In the genomic region with DNA sequence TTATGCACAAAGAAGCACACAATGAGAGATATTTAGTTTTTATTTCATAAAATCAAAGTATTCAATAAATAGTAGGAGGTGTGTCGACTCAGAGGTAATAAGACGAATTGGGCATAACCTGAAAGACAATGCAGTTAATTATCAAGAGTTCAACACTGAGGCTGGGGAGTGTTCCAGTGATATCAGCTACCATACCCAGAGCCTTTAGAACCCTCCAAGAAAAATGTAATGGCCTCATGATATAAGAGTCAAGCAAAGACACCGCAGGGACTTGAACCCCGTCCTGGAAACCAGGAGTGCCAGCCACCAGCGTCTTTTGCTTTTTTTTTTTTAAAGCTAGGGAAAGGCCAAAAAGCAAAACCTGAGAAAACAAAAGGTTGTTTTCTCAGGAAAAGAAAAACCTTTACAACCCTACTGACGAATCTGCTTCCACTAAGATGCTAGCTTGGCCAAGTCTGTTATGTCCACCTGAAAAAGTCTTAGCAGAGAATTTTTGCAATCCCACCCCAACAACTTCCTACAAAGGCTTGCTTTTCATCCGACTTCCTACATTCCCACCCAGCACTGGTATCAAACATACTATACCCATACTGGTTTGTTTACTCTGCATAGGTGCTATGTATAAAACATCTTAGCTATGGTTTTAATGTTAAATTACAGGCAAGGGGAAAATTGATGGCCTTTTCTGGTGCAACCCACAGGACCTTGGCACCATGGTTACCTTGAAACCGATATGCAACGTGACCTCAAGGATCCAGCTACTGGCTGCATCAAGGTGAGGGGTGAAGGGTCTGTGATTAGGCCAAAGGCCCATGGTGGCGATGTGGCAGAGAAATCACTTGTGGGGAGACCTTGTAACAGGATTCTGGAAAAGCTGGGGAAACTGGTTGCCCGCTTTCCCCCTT, we compare ENCODE assay signal across 8 mouse cellular contexts. TPM values are rescaled to one million over a fixed set of nuclear protein-coding genes. Genes with fewer than 3 reads are reported as not detected.
DNase-seq lines count a peak whose midpoint lies in the region; ATAC-seq and TF ChIP-seq lines count a peak whose summit lies in the region.

No protein-coding gene starts in this region.

- H3K79me2 ChIP-seq in liver, adult 2 months (ENCODE audit: control insufficient read depth, insufficient read depth, low read length), result peaks cover 5% of the 10 kb centered on the region; the same call in 1 of the 2 replicates

- TF ChIP-seq CTCF in liver, adult 2 months (IDR thresholded peaks at IDR 0.05; ENCODE audit: low read depth, low read length), result no peak

- TF ChIP-seq POLR2A in liver, adult 2 months (IDR thresholded peaks at IDR 0.05; ENCODE audit: extremely low read depth, insufficient read depth, low read length), result 0 out of 2 replicates have a peak, but pooled peaks have one; percentile 22

- H3K9me3 ChIP-seq in embryonic facial prominence, embryonic 10.5 days, result no peaks in the 10 kb centered on the region
- H3K9me3 ChIP-seq in hindbrain, embryonic 16.5 days (ENCODE audit: control insufficient read depth, low read length), result no peaks in the 10 kb centered on the region
- H3K9me3 ChIP-seq in midbrain, embryonic 16.5 days (replicated peaks; ENCODE audit: control insufficient read depth, low read length, poor library complexity, severe bottlenecking), result no peaks in the 10 kb centered on the region

- H3K36me3 ChIP-seq in liver, adult 2 months (ENCODE audit: control insufficient read depth, insufficient read depth, low read length), result peaks cover 39% of the 10 kb centered on the region
- peaks cover 64% of the 10 kb centered on the region for H3K36me3 ChIP-seq in embryonic facial prominence, embryonic 10.5 days (replicated peaks)
- H3K36me3 ChIP-seq in hindbrain, embryonic 16.5 days (ENCODE audit: control insufficient read depth, insufficient read depth, low read length), result peaks cover 22% of the 10 kb centered on the region
- peaks cover 17% of the 10 kb centered on the region for H3K36me3 ChIP-seq in midbrain, embryonic 16.5 days (ENCODE audit: control insufficient read depth, insufficient read depth, low read length)

- H3K4me1 ChIP-seq in liver, adult 2 months (ENCODE audit: control insufficient read depth, insufficient read depth, low read length), result peaks cover 9% of the 10 kb centered on the region; the same call in 1 of the 2 replicates
- peaks cover 36% of the 10 kb centered on the region for H3K4me1 ChIP-seq in embryonic facial prominence, embryonic 10.5 days
- H3K4me1 ChIP-seq in hindbrain, embryonic 16.5 days (ENCODE audit: control insufficient read depth, insufficient read depth, low read depth, low read length), result peaks cover 36% of the 10 kb centered on the region
- H3K4me1 ChIP-seq in midbrain, embryonic 16.5 days (ENCODE audit: control insufficient read depth, insufficient read depth, low read length), result peaks cover 33% of the 10 kb centered on the region

- H3K4me3 ChIP-seq in liver, adult 2 months (ENCODE audit: insufficient read depth, low read depth, low read length), result no peak overlapping the region
- H3K4me3 ChIP-seq in embryonic facial prominence, embryonic 10.5 days, result peak overlapping the region; percentile 69
- peak overlapping the region; percentile 97 for H3K4me3 ChIP-seq in hindbrain, embryonic 16.5 days (ENCODE audit: low read length)
- peak overlapping the region; percentile 61 for H3K4me3 ChIP-seq in midbrain, embryonic 16.5 days (ENCODE audit: low read depth, low read length)

- H3K27me3 ChIP-seq in liver, adult 2 months (ENCODE audit: control insufficient read depth, insufficient read depth, low read length), result no peaks in the 10 kb centered on the region
- H3K27me3 ChIP-seq in embryonic facial prominence, embryonic 10.5 days (replicated peaks; ENCODE audit: low read depth, poor library complexity, severe bottlenecking), result no peaks in the 10 kb centered on the region
- H3K27me3 ChIP-seq in hindbrain, embryonic 16.5 days (replicated peaks; ENCODE audit: control insufficient read depth, insufficient read depth, low read length), result no peaks in the 10 kb centered on the region
- no peaks in the 10 kb centered on the region for H3K27me3 ChIP-seq in midbrain, embryonic 16.5 days (ENCODE audit: control insufficient read depth, insufficient read depth, low read depth, low read length)

- no peak overlapping the region for H3K27ac ChIP-seq in liver, adult 2 months (replicated peaks; ENCODE audit: insufficient read depth, low read depth, low read length)
- H3K27ac ChIP-seq in embryonic facial prominence, embryonic 10.5 days (replicated peaks), result no peak overlapping the region
- peak overlapping the region; percentile 4; the same call in 1 of the 2 replicates for H3K27ac ChIP-seq in hindbrain, embryonic 16.5 days (ENCODE audit: low read depth, low read length)
- H3K27ac ChIP-seq in midbrain, embryonic 16.5 days (ENCODE audit: low read length), result no peak overlapping the region

- peak overlapping the region; percentile 26 for H3K9ac ChIP-seq in liver, adult 2 months (ENCODE audit: low read depth, low read length)
- H3K9ac ChIP-seq in hindbrain, embryonic 16.5 days (ENCODE audit: low read depth, low read length), result peak overlapping the region; percentile 68
- H3K9ac ChIP-seq in midbrain, embryonic 16.5 days (ENCODE audit: low read depth, low read length), result peak overlapping the region; percentile 60

- ATAC-seq in hindbrain, embryonic 16.5 days, result no peak
- no peak for ATAC-seq in midbrain, embryonic 16.5 days

- intact Hi-C loops in left cerebral cortex, postnatal 14 days (cut with DNase I), result no loop called here

- peak overlapping the region; percentile 98 for H3K4me2 ChIP-seq in hindbrain, embryonic 16.5 days (ENCODE audit: low read length)
- H3K4me2 ChIP-seq in midbrain, embryonic 16.5 days (ENCODE audit: low read length), result peak overlapping the region; percentile 79

- DNase-seq in liver, adult 2 months (ENCODE audit: extremely low read depth, low read depth, low spot score), result peak; percentile 35
- DNase-seq in liver, result no peak
- no peak for DNase-seq in embryonic facial prominence, embryonic 10.5 days (ENCODE audit: low spot score)
- no peak for DNase-seq in ovary, postnatal 10 days (ENCODE audit: low spot score)
- DNase-seq in left cerebral cortex, postnatal 14 days (ENCODE audit: low spot score in 2 of 2), result no peak
- no peak for DNase-seq in layer of hippocampus, adult 11-12 months (ENCODE audit: low spot score)

- WGBS in liver, adult 2 months, result 43% methylated on average over 11 of the region's 11 CpGs
- 80% methylated on average over 11 of the region's 11 CpGs for WGBS in embryonic facial prominence, embryonic 10.5 days
- WGBS in hindbrain, embryonic 16.5 days, result 46% methylated on average over 11 of the region's 11 CpGs
- 63% methylated on average over 11 of the region's 11 CpGs for WGBS in midbrain, embryonic 16.5 days

RNA-seq across cellular contexts. Expression of a gene that starts 24.7 kb away (rescaled TPM):
- total RNA-seq in liver, adult 2 months (2014; rRNA removed), result 28.9 and 35.9 TPM in 2 replicates
- polyA plus RNA-seq in liver, adult 2 months (2012; rRNA removed), result 40.9 and 46.6 TPM in 2 replicates
- polyA plus RNA-seq in embryonic facial prominence, embryonic 10.5 days (2016; fragmentation: Nextera tagmentation; extraction: Ambion mirVana), result 72.0 and 74.9 TPM in 2 replicates
- polyA plus RNA-seq in hindbrain, embryonic 16.5 days (2015; fragmentation: Nextera tagmentation; extraction: Ambion mirVana), result 83.2 and 93.9 TPM in 2 replicates
- 86.3 and 86.6 TPM in 2 replicates for polyA plus RNA-seq in midbrain, embryonic 16.5 days (2015; fragmentation: Nextera tagmentation; extraction: Ambion mirVana)
- total RNA-seq in left cerebral cortex, postnatal 14 days (2021), result 10 to 100 TPM; 77.7 to 79.5 TPM

RNA-seq across cellular contexts. Expression of a gene that starts 55.2 kb away (rescaled TPM):
- total RNA-seq in liver, adult 2 months (2014; rRNA removed), result 1.2 and 2.1 TPM in 2 replicates
- 3.4 and 3.6 TPM in 2 replicates for polyA plus RNA-seq in liver, adult 2 months (2012; rRNA removed)
- polyA plus RNA-seq in embryonic facial prominence, embryonic 10.5 days (2016; fragmentation: Nextera tagmentation; extraction: Ambion mirVana), result 3.4 and 3.5 TPM in 2 replicates
- polyA plus RNA-seq in hindbrain, embryonic 16.5 days (2015; fragmentation: Nextera tagmentation; extraction: Ambion mirVana), result 11.6 and 15.4 TPM in 2 replicates
- 9.3 and 9.6 TPM in 2 replicates for polyA plus RNA-seq in midbrain, embryonic 16.5 days (2015; fragmentation: Nextera tagmentation; extraction: Ambion mirVana)
- 10 to 100 TPM; 26.6 to 29.0 TPM for total RNA-seq in left cerebral cortex, postnatal 14 days (2021)
